Mouse (Mus musculus): Measurements from ENCODE around the gene Hist1h4c. TPM values are rescaled to one million over a fixed set of nuclear protein-coding genes. Genes with fewer than 3 reads are reported as not detected.
"Not testable (repeated sequence)": the region's sequence is repeated elsewhere in the genome, so short reads cannot be mapped to it uniquely, and the experiment has no call there.

Gene Hist1h4c
- polyA plus RNA-seq, 1 experiment, result 0.56 TPM

DNA sequence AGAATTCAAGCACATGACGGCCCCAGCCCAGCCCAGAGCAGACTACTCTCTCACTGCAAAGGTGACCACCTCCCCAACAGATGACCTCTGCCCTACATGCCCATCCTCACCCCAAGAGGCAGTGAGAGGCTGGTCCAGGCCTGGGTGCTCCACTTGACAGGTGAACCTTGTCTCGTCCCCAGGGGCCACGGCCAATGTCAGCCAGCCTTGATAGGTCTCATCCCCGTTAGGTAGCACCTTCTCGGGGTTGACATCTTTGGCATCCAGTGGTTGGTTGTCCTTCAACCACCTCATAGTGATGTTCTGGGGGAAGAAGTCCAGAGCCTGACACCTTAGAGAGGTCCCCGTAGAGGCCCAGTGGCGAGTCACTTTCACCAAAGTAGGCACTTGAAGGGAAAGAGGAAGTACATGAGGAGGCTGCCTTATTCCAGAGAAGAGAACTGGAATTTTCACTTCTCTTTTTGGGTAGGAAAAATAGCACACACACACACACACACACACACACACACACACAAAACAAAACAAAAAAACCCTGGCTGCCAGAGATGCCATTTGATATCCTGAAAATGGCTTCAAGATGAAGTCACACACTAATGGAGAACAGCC, 7.6 kb upstream of the Hist1h4c start:
- no peaks in the 10 kb centered on the region for H3K79me2 ChIP-seq (ENCODE audit: control insufficient read depth, insufficient read depth)
- H3K4me3 ChIP-seq, result no peak overlapping the region
- H3K4me2 ChIP-seq (ENCODE audit: low read depth), result no peak overlapping the region
- H3K36me3 ChIP-seq (ENCODE audit: control insufficient read depth, insufficient read depth), result no peaks in the 10 kb centered on the region
- no peaks in the 10 kb centered on the region for H3K27me3 ChIP-seq (ENCODE audit: control insufficient read depth, insufficient read depth, insufficient read length)
- no peak overlapping the region for H3ac ChIP-seq (ENCODE audit: control insufficient read depth, insufficient read length)
- TF ChIP-seq E2F4 (IDR thresholded peaks at IDR 0.05; ENCODE audit: insufficient read depth) (no peak), TCF3 (IDR thresholded peaks at IDR 0.05; ENCODE audit: insufficient read length, low read depth) (no peak), POLR2A (IDR thresholded peaks at IDR 0.05; ENCODE audit: insufficient read length, low read depth) (no peak), SRF (IDR thresholded peaks at IDR 0.05; ENCODE audit: control insufficient read depth, insufficient read length, low read depth) (no peak), MAX (IDR thresholded peaks at IDR 0.05; ENCODE audit: low read depth) (no peak), REST (IDR thresholded peaks at IDR 0.05; ENCODE audit: insufficient read depth, insufficient read length) (no peak), TCF12 (IDR thresholded peaks at IDR 0.05; ENCODE audit: insufficient read depth, poor library complexity, severe bottlenecking) (no peak), CEBPB (IDR thresholded peaks at IDR 0.05; ENCODE audit: insufficient read depth, poor library complexity, severe bottlenecking) (no peak), MYOD1 (IDR thresholded peaks at IDR 0.05; ENCODE audit: control insufficient read depth in 1 of 3, insufficient read length in 2 of 3, low read depth in 2 of 3) (no peak), POLR2AphosphoS2 (IDR thresholded peaks at IDR 0.05; ENCODE audit: insufficient read length, low read depth) (no peak), MYOG (IDR thresholded peaks at IDR 0.05; ENCODE audit: control insufficient read depth in 1 of 3, insufficient read depth in 1 of 3, insufficient read length in 2 of 3, low read depth in 2 of 3) (no peak)

DNA sequence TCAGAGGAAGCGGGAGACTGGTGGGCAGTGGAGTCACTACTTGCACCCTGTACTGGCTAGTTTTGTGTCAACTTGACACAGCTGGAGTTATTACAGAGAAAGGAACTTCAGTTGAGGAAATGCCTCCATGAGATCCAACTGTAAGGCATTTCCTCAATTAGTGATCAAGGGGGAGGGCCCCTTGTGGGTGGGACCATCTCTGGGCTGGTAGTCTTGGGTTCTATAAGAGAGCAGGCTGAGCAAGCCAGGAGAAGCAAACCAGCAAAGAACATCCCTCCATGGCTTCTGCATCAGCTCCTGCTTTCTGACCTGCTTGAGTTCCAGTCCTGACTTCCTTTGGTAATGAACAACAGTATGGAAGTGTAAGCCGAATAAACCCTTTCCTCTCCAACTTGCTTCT, 4.5 kb upstream of the Hist1h4c start:
- H3K36me3 ChIP-seq (ENCODE audit: control insufficient read depth, insufficient read depth); H3K27me3 ChIP-seq (ENCODE audit: control insufficient read depth, insufficient read depth, insufficient read length); H3K79me2 ChIP-seq (ENCODE audit: control insufficient read depth, insufficient read depth); H3K4me3 ChIP-seq; H3K4me2 ChIP-seq (ENCODE audit: low read depth); H3ac ChIP-seq (ENCODE audit: control insufficient read depth, insufficient read length): not testable (repeated sequence)

DNA sequence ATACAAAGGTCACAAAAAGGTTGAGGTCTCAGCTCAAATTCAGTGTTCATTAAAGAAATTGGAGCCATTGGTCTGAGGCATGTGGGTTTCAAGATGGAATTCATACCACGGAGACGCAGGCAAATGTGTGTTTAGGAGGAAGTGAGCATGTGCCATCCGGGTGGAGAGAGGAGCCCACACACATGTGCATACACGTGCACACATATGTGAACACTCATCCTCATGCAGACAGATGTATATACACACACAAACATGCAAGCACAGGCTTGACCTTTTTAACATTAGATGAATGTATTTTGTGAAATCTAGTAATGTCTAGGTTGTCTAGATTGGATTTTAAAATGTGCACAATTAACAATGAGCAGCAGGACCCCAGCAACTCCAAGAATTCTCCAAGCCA, 4.0 kb upstream of the Hist1h4c start:
- TF ChIP-seq REST (IDR thresholded peaks at IDR 0.05; ENCODE audit: insufficient read depth, insufficient read length) (no peak), TCF3 (IDR thresholded peaks at IDR 0.05; ENCODE audit: insufficient read length, low read depth) (no peak), MYOD1 (IDR thresholded peaks at IDR 0.05; ENCODE audit: control insufficient read depth in 1 of 3, insufficient read length in 2 of 3, low read depth in 2 of 3) (no peak), CEBPB (IDR thresholded peaks at IDR 0.05; ENCODE audit: insufficient read depth, poor library complexity, severe bottlenecking) (no peak), SRF (IDR thresholded peaks at IDR 0.05; ENCODE audit: control insufficient read depth, insufficient read length, low read depth) (no peak), MAX (IDR thresholded peaks at IDR 0.05; ENCODE audit: low read depth) (no peak), POLR2A (IDR thresholded peaks at IDR 0.05; ENCODE audit: insufficient read length, low read depth) (no peak), USF1 (IDR thresholded peaks at IDR 0.05; ENCODE audit: low read depth) (no peak), POLR2AphosphoS2 (IDR thresholded peaks at IDR 0.05; ENCODE audit: insufficient read length, low read depth) (no peak), E2F4 (IDR thresholded peaks at IDR 0.05; ENCODE audit: insufficient read depth) (no peak), MYOG (IDR thresholded peaks at IDR 0.05; ENCODE audit: control insufficient read depth in 1 of 3, insufficient read depth in 1 of 3, insufficient read length in 2 of 3, low read depth in 2 of 3) (no peak), TCF12 (IDR thresholded peaks at IDR 0.05; ENCODE audit: insufficient read depth, poor library complexity, severe bottlenecking) (no peak)
- no peaks in the 10 kb centered on the region for H3K27me3 ChIP-seq (ENCODE audit: control insufficient read depth, insufficient read depth, insufficient read length)
- no peaks in the 10 kb centered on the region for H3K79me2 ChIP-seq (ENCODE audit: control insufficient read depth, insufficient read depth)
- no peak overlapping the region for H3ac ChIP-seq (ENCODE audit: control insufficient read depth, insufficient read length)
- H3K36me3 ChIP-seq (ENCODE audit: control insufficient read depth, insufficient read depth), result no peaks in the 10 kb centered on the region
- no peak overlapping the region for H3K4me3 ChIP-seq
- no peak overlapping the region for H3K4me2 ChIP-seq (ENCODE audit: low read depth)

DNA sequence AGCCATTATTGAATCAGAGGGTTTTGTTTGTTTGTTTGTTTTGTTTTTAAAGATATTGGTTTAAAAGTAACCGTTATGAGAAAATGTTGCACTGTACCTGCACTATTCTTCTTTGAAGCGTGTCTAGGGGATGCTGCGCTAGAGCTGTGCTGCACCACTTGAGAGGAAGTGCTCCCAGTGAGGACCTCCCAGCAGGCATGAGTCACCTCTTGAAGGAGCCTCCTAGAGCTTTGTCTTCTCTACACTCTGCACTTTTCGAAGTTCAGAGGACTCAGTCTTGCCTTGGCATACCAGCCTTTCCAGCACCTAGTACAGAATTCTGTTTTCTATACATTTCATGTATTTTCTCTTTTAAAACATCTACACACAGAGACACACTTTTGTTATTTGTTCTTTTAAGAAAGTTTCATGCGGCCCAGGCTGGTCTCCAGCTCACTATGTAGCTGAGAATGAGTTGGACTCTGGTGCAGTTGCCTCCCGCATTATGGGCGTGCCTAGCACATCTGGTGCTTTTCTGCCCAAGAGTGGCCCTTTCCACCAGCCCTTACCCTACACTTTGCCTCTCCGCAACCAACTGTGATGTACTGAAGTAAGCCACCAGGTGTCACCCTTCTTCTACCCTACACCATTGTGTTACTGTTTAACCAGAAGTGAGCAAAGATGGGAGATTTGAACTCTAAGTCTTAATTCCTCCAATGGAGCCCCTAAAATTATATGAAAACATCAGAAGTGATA, 2.7 kb upstream of the Hist1h4c start:
- Histone ChIP-seq H3K79me2 (ENCODE audit: control insufficient read depth, insufficient read depth) (no peaks in the 10 kb centered on the region), H3K36me3 (ENCODE audit: control insufficient read depth, insufficient read depth) (no peaks in the 10 kb centered on the region)
- TF ChIP-seq TCF3 (IDR thresholded peaks at IDR 0.05; ENCODE audit: insufficient read length, low read depth), result no peak
- no peak for TF ChIP-seq MYOD1 (IDR thresholded peaks at IDR 0.05; ENCODE audit: control insufficient read depth in 1 of 3, insufficient read length in 2 of 3, low read depth in 2 of 3)
- TF ChIP-seq POLR2A (IDR thresholded peaks at IDR 0.05; ENCODE audit: insufficient read length, low read depth), result no peak
- no peak for TF ChIP-seq USF1 (IDR thresholded peaks at IDR 0.05; ENCODE audit: low read depth)
- TF ChIP-seq E2F4 (IDR thresholded peaks at IDR 0.05; ENCODE audit: insufficient read depth), result no peak

DNA sequence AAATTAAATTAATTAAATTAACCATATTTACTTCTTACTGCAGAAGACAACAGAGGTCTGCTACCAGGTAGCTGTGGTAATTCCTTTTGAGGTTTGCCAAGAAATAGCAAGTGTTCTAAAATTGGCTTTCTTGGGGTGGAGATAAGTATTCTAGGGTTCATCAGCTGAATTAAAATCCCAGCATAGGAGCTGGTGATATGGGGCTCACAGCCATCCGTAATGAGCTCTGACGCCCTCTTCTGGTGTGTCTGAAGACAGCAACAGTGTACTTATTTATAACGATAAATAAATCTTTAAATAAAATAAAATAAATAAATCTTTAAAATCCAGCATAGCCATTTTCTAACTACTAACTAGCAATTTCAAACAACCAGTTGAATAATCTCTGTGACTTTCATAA, 1.5 kb upstream of the Hist1h4c start:
- TF ChIP-seq POLR2AphosphoS2 (IDR thresholded peaks at IDR 0.05; ENCODE audit: insufficient read length, low read depth) (no peak), E2F4 (IDR thresholded peaks at IDR 0.05; ENCODE audit: insufficient read depth) (no peak), USF1 (IDR thresholded peaks at IDR 0.05; ENCODE audit: low read depth) (no peak), CEBPB (IDR thresholded peaks at IDR 0.05; ENCODE audit: insufficient read depth, poor library complexity, severe bottlenecking) (no peak), TCF12 (IDR thresholded peaks at IDR 0.05; ENCODE audit: insufficient read depth, poor library complexity, severe bottlenecking) (no peak), MYOD1 (IDR thresholded peaks at IDR 0.05; ENCODE audit: control insufficient read depth in 1 of 3, insufficient read length in 2 of 3, low read depth in 2 of 3) (no peak), REST (IDR thresholded peaks at IDR 0.05; ENCODE audit: insufficient read depth, insufficient read length) (no peak), TCF3 (IDR thresholded peaks at IDR 0.05; ENCODE audit: insufficient read length, low read depth) (no peak), MAX (IDR thresholded peaks at IDR 0.05; ENCODE audit: low read depth) (no peak), SRF (IDR thresholded peaks at IDR 0.05; ENCODE audit: control insufficient read depth, insufficient read length, low read depth) (no peak), POLR2A (IDR thresholded peaks at IDR 0.05; ENCODE audit: insufficient read length, low read depth) (no peak), MYOG (IDR thresholded peaks at IDR 0.05; ENCODE audit: control insufficient read depth in 1 of 3, insufficient read depth in 1 of 3, insufficient read length in 2 of 3, low read depth in 2 of 3) (no peak)

More for the DNA sequence above, 2.7 kb upstream of the Hist1h4c start:
- no peaks in the 10 kb centered on the region for H3K27me3 ChIP-seq (ENCODE audit: control insufficient read depth, insufficient read depth, insufficient read length)
- no peak overlapping the region for H3ac ChIP-seq (ENCODE audit: control insufficient read depth, insufficient read length)
- peak overlapping the region; percentile 49 for H3K4me2 ChIP-seq (ENCODE audit: low read depth)
- no peak overlapping the region for H3K4me3 ChIP-seq

More for the DNA sequence above, 1.5 kb upstream of the Hist1h4c start:
- Histone ChIP-seq H3ac (ENCODE audit: control insufficient read depth, insufficient read length) (no peak overlapping the region), H3K27me3 (ENCODE audit: control insufficient read depth, insufficient read depth, insufficient read length) (no peaks in the 10 kb centered on the region), H3K36me3 (ENCODE audit: control insufficient read depth, insufficient read depth) (no peaks in the 10 kb centered on the region), H3K4me3 (no peak overlapping the region), H3K4me2 (ENCODE audit: low read depth) (no peak overlapping the region), H3K79me2 (ENCODE audit: control insufficient read depth, insufficient read depth) (no peaks in the 10 kb centered on the region)

Measured in myocyte (in vitro differentiated cells).